Mouse (Mus musculus) testis, adult 2 months (tissue): ENCODE data around the gene Atp8b4.

Experiments used
- CTCF ChIP-seq: fragments of 200-500 bp; IDR thresholded peaks from 2 replicates; pipeline ENCODE4 v1.5.1; 2012; ENCODE audit warnings: low read depth, mild to moderate bottlenecking, inconsistent platforms, low read length, moderate library complexity; ENCODE audit not compliant: control insufficient read depth, insufficient read depth, insufficient replicate concordance
- POLR2A ChIP-seq: fragments of 200-500 bp; IDR thresholded peaks from 2 replicates; pipeline ENCODE4 v1.6.1; 2012; ENCODE audit warnings: low read depth, mild to moderate bottlenecking, inconsistent platforms, low read length, moderate library complexity; ENCODE audit not compliant: control insufficient read depth

- no peak for TF ChIP-seq CTCF
- no peak for TF ChIP-seq POLR2A
Measured at GRCm38 (mm10) chr2:126520828-126521227, 20.4 kb upstream of the Atp8b4 start.
